Mouse (Mus musculus): Measurements from ENCODE around the gene Rabgap1. TPM values are rescaled to one million over a fixed set of nuclear protein-coding genes. Genes with fewer than 3 reads are reported as not detected.
"Not testable (repeated sequence)": the region's sequence is repeated elsewhere in the genome, so short reads cannot be mapped to it uniquely, and the experiment has no call there.

Gene Rabgap1
- 10 to 100 TPM; 51.9 to 56.8 TPM for total RNA-seq (2021)
- polyA plus RNA-seq (2012; rRNA removed), result 4.6 and 6.4 TPM in 2 replicates
- long read RNA-seq, full-length matches to known transcripts, result 23 of 36 reads
- long read RNA-seq, partial matches to known transcripts, result 5 of 36 reads
- long read RNA-seq, other reads (novel, unspliced or antisense), result 8 of 36 reads

DNA sequence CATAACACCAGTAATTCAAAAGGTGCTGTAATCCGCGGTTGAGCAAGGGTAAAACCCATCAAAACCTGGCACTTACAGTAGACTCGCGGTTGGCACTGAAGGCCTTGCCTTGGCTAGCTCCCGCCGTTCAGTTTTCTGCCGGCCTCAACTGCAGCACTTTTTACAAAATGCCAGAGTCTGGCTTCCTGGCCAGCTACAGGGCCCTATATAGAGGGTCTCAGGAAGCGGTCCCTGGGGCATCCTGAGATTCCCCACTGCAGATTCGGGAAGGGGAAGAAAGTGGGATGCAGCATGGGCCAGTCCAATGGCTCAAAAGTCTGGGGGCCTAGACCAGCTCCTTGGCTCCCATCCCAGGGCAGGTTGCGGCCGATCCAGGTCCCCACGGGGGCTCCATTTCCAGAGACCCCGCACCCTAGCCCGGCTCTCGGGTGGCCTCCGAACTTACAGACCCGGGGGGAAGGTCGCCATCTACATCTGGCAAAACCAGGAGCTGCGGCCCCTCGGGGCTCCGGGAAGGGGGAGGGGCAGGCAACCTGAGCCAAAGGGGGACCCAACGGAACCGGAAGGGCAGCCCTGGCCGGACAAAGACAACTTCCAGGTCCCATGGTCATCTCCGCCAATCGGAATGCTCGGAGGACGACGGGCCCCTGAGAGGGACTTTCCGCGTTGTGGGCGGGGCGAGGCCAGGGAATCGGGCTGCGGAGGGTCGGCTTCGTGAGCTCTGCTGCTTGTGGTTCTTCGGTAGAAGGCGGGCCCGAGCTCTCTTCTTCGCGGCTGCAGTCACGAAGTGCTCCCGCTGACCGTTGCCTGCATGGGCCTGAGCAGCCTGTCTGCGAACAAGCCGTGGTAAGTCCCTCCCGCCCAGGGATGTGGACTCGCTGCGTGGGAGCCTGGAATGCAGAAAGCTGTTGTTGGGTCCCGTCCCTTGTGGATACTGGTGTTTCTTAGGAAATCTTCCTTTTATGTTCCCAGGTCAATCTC lies at the start of gene Rabgap1, which contains the start of the genes Zbtb26 and Zbtb6:
TSS of gene Rabgap1 (plus strand) at position 669 of the 981 bp plus-strand sequence.
TSS of gene Zbtb26 (minus strand) at position 525 of the 981 bp plus-strand sequence.
TSS of gene Zbtb6 (minus strand) at position 561 of the 981 bp plus-strand sequence.
- peak; percentile 98 for DNase-seq

DNA sequence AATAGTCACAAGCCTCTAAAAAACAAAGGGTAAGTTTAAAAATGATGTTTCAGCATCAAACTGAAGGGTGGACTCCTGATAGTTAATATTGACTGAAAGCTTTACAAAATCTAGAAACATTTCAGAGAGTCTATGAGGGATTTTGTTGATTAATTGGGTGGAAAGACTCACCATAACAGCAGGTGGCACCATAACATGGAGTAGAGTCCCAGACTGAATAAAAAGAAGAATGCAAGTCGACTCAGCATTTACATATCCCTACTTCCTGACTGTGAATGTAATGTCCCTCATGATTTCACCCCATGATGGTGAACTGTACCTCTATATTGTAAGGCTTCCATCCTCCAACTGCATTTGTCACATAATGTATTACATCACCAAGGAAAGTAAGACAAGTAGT lies 47.5 kb upstream of the Rabgap1 start:
- no peak for DNase-seq

DNA sequence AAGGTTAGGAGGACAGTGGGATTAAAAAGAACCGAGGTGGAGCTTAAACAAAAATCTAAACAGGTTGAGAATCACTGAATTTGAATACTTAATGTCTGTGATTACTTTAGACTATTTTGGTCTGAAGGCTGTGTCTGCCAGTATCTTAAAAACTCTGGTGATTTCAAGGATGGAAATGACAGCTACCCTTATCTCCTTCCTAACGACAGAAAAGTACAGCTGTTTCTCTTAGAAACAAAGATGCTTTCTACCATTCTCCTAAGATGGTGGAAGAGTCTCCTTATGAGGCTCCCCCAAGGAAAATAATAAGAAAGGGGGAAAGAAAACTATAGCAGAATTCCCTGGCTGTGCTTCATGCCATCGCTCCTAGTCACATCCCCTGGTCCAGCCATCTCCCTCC lies 21.2 kb upstream of the Rabgap1 start:
- no peak for DNase-seq

DNA sequence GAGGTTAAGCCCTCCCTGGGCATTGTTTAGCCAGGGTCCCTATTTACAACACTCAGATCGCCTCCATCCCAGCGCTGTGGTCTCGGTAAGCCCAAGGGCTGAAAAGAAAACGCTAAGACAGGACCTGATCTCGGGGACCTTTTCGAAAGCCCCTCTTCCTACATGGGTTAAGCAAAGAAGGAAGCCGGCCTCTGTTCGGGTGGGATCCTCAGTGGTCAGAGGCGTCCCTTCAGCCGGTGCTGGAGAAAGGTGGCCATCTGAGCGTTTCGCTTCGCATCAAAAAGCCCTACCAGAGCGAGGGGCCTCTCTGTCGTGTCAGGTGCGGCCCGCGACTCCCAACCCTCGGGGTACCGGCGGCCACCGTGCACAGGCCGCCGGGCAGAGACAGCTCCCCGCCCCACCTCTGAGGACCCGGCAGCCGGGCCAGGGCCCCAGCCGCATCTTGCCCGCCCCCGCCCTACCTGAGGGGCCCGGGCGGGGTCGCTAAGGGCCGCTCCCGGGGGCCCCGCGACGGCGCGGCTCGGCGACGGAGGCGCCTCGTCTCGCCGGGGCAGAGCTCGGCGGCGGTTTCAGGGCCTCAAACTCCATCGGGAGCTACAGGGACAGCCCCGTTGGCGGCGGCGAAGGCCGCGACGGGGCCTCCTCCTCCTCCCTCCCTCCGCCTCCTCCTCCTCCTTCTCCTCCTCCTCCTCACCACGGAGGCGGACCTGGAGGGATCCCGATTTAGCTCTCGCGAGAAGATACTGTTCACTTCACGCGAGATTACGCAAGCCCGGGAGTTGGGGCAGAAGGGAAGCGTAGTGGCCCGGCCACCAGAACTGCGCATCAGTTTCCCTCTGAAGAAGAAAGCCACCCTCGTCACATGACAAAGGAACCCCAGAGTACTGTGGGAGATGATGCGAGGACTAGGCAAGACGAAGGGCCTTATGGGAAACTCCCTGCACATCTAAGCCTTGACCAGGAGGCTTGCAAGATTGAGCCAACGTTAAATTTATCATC lies 20.5 kb upstream of the Rabgap1 start, which contains the start of gene Rc3h2:
TSS of gene Rc3h2 (minus strand) at position 598 of the 999 bp plus-strand sequence.
- DNase-seq, result peak; percentile 97

DNA sequence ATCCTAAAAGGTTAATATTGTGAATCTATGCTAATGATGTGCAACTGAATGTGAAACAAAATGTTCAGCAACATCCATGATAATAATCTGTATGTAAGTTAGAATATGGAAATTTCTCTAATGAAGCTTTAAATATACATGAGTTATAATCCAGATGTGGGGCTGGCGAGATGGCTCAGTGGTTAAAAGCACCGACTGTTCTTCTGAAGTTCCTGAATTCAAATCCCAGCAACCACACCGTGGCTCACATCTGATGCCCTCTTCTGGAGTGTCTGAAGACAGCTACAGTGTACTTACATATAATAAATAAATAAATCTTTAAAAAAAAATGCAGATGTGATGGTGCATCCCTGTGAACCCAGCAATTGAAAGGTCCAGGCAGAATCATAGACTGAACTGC lies 19.4 kb upstream of the Rabgap1 start:
- no peak for DNase-seq

DNA sequence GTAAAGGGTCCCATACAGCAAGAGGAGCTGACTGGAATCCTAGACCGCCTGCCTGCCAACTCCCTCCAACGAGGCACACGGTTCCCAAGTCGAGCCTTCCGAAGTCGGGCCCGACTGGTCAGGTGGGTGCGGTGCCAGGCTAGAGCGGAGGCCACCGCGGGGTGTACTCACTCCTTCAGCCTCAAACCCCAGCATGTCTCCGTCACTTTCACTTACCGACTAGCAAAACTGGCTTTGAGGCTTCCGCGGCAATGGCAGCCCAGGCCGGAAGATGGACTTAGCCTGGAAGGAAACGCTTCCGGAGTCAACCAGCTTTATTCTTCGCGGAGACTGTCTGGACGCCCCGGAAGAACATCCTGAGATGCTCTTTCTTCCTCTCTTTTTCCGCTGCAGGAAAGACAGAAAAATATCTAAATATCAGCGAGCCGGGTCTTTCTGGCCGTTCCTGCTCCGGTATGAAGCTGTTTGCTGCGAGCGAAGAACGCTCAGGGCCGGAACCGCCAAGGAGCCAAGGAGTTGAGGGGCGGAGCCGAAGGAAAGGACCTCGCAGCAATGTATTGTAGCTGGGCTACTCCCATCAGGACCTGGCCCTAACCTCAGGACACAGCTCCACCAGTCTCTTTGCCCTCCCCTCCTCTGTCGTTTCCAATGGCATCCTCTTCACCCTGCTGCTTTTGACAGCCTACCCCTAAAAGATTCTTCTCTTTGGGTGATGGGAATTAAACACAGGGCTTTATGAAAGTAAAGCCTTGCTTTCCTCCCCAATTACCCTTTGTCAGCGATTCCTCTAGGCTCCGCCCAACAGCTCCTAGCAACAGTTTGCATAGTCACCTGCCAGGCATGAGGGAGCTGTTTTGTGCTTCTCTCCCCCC lies 12.2 kb upstream of the Rabgap1 start:
- DNase-seq, result peak; percentile 88

DNA sequence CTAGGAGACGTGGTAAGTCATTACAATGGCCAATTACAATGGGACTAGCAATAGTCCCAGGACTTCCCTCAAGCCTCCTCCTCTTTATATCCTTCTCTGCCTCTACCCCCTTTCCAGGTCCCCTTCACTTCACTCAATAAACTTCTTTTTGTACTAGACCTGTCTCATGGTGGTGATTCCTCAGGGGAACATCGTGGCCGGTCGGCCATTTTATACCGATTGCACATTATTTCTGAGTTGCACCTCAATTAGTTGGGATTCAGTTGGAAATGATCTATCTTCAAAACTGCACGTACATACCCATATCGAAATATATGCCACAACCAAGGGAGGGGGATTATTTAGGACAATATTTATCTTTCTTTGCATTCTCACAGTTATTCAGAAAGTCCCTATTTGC lies 11.5 kb upstream of the Rabgap1 start:
- no peak for DNase-seq

DNA sequence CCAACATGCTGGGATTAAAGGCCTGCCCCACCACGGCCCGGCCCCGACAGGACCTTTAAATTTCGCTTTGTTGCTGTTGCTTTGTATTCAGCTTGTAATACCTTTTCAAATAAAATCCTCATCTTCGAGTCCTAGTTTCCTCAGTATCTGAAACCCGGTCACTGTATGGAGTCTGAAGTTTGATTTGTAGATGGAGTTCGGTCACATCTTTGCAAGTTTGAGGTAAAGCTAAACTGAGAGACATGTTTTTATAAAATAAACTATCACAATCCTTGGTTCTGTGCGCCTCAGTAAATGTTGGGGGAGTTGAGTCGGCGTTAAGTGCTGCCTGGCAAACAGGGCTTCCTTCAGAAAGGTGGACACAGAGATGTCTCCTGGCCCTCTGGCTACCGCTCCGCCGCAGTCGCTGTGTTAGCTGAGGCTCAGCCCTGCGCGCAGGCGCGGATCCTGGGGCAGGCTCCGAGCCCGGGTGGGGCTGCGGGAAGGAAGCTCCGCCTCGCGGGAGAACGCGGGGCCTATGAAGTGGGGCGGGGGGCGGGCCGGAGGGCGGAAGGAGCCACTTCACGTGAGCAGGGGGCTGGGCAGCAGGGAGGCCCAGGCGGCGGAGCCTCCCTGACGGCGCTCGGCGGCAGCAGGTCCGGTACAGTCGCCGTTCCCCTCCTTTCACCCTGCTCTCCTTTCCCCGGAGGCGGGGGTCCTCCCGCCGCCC lies 8.7 kb downstream of the Rabgap1 start:
- DNase-seq, result peak; percentile 97

DNA sequence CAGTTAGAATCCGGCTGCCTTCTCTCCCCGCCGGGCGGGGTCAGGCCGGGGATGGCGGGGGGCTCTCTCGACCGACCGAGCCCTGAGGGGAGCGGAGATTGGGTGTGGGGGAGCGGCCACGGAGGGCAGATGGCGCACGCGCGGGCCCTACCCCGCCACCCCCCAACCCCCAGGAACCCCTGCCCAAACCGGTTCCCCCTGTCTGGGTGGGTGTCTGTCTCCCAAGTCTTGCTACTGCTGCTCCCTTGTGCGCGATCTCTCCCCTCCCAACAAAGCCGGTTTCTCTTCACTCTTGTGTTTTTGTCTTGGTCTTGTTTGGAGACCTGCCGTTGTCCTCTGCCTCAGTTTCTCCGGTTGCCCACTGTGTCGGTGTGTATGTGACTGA lies 9.3 kb downstream of the Rabgap1 start:
- DNase-seq, result no peak

DNA sequence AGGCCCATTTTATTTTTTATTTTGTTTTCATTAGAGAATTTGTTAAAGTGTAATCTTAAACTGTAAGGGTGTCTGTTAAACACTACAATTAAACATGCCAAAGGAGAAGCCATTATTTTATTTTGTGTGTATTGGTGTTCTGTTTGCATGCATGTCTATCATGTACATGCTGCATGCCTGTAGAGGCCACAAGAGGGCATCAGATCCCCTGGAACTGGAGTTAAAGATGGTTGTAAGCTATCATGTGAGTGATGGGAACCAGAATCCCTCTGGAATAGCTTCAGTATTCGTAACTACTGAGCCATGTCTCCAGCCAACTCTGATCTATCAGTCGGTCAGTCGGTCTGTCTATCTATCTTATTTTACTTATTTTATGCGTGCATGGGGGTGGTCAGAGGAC lies 17.6 kb downstream of the Rabgap1 start:
- no peak for DNase-seq

DNA sequence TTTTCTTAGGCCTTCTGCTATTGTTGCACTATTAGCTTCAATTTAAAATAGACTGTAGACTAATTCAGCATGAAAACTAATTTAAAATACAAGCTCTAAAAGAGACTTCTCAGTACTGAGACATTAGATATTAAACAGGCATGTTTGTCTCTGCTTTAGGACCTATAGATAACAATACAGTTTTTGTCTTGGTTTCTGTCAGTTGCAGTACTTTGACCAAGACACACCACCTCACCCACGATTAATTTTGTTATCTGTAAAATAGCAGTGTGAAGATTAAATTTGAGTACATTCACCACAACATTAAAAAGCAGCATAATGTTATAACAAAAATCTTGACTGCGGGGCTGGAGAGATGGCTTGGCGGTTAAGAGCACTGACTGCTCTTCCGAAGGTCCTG lies 23.2 kb downstream of the Rabgap1 start:
- no peak for DNase-seq

DNA sequence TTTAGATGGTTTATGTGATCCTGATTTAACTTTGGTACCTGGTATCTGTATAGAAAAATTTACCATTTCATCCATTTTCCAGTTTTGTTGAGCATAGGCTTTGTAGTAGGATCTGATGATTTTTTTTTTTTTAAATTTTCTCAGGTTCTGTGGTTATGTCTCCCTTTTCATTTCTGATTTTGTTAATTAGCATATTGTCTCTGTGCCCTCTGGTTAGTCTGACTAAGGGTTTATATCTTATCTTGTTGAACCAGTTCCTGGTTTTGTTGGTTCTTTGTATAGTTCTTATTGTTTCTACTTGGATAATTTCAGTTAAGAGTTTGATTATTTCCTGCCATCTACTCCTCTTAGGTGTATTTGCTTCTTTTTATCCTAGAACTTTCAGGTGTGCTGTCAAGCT lies 36.5 kb downstream of the Rabgap1 start:
- no peak for DNase-seq

DNA sequence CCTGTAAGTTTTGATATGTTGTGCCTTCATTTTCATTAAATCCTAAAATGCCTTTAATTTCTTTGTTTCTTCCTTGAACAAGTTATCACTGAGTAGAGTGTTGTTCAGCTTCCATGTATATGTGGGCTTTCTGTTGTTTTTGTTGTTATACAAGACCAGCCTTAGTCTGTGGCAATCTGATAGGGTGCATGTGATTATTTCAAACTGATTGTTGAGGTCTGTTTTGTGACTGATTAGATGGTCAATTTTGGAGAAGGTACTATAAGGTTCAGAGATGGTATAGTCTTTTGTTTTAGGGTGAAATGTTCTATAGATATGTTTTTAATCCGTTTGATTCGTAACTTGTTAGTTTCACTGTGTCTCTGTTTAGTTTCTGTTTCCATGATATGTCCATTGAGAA lies 37.0 kb downstream of the Rabgap1 start:
- no peak for DNase-seq

DNA sequence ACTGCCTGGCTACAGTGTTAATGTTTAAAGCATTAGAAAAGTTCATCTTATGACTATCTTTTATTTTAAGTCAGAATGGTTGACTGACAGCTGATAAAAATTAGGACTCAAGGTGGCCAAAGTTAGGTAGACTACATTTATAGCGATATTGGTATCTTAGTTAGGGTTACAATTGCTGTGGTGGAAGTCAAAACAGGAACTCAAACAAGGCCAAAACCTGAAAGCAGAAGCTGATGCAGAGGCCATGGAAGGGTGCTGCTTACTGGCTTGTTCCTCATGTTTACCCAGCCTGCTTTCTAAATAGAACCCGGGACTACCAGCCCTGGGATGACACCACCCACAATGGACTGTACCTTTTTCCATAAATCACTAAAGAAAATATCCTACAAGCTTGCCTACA lies 41.1 kb downstream of the Rabgap1 start:
- DNase-seq, result no peak

DNA sequence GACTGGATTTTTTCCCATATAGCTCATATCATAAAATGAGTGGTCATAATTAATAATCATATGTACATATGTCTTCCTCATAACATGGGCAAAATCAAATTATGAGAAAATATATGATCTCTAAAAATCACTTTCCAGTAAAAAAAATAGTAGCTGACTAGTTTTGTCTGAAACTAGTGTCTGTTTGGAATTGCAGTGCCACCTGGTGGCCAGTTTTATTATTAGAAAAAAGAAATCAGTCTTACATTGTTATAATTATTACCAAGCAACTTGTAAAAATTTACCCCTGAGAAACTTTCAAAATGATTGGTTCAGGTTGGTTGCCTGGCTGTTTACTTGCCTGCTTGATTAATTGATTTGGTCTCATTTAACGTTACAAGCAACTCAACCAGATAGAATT lies 42.3 kb downstream of the Rabgap1 start:
- peak; percentile 11 for DNase-seq

DNA sequence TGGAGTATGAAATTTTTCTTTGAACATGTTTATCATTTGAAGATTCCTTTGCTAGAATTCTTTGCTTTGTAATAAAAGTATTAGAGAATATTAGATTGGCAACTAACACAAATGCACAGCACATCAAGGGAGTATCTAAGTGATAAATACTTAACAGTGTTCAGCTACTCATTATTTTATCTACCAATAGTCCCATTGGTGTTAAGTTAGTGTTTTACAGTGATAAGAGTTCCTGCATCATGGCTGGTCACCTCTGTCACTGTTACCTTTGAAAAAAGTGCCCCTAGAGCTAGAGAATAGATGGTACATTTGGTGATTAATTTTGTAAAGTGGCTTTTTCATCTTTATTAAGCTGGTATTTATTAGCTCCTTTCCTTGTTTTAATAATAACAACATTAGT lies 43.3 kb downstream of the Rabgap1 start:
- no peak for DNase-seq

DNA sequence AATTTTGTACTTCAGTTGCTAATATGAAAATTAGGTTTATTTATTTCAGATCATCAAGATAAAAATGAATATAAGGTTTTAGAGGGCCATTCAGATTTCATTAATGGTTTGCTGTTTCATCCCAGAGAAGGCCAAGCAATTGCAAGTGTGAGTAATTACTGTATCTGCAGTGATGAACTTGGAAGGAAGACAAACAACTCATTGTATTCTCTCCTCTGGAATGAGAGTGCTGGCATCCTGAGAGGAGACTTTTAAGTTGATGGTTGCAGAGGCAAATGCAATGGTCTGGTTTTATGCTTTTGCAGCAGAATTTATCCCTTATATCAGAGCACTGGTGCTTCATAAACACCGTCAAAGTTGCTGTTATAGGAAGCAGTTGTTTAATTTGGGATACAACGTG lies 45.9 kb downstream of the Rabgap1 start:
- DNase-seq, result no peak

DNA sequence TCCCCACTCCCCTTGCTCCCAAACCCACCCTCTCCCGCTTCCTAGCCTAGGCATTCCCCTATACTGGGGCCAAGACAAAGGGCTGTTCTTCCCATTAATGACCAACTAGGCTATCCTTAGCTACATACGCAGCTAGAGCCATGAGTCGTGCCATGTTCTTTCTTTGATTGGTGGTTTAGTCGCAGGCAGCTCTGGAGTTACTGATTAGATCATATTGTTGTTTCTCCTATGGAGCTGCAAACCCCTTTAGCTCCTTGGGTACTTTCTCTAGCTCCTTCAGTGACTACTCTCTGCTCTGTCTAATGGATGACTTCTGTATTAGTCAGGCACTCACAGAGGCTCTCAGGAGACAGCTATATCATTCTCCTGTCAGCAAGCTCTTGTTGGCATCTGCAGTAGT lies 54.2 kb downstream of the Rabgap1 start:
- no peak for DNase-seq

DNA sequence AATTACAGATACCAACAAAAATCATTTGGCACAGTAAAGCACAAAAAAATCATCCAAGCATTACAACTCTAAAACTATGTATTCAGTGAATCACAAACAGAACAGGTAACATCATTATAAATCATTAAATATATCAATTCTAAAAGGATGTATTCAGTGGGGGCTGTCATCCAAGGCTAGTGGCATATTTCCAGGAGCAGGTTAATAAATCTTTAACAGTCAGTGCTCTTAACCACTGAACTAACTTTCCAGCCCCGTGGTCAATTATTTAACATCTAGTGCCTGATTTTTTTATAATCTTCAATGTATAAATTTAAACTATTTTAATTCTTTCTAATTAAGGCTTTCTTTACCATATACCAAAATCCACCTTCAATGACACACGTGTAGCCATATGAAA lies 62.8 kb downstream of the Rabgap1 start:
- DNase-seq, result not testable (repeated sequence)
